Mouse (Mus musculus): ENCODE results near the gene Olfr1179.
"Not testable (repeated sequence)": the region's sequence is repeated elsewhere in the genome, so short reads cannot be mapped to it uniquely, and the experiment has no call there.

Olfr1179 gene

DNA sequence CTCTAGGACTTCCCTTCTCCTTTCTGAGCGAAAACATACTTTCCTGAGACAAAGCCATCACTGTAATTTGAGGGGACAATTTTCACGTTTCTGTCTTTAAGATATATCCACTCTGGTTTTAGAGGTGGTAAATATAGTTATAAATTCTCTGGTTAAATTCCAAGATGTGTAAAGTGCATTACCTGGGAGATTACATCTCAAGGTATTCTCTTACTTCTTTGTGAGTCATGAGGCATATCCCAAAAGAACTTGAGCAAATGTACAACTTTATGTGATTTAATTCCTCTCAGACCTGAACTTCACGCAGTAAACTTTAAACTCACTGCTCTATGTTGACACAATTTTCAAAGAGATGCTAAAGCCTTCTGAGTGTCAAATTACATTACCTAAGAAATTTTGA, at the start of gene Olfr1179:
Gene Olfr1179 (minus strand): TSS at position 101 of the 400 bp plus-strand sequence.
- DNase-seq, result no peak

DNA sequence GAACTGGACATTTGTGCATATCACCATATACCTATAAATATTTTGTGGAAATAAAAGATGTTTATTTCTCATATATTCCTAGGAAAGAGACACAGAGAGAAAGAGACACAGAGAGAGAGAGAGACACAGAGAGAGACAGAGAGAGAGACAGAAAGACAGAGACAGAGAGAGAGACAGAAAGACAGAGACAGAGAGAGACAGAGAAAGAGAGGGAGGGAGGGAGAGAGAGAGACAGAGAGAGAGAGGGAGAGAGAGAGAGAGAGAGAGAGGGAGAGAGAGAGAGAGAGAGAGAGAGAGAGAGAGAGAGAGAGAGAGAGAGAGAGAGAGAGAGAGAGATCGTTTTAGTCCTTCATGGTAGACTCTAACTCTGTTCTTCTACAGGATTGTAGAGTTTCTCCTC, 48.3 kb upstream of the Olfr1179 start, which contains the start of gene Olfr1183:
Gene Olfr1183 (plus strand): TSS at position 301 of the 400 bp plus-strand sequence.
- not testable (repeated sequence) for DNase-seq

DNA sequence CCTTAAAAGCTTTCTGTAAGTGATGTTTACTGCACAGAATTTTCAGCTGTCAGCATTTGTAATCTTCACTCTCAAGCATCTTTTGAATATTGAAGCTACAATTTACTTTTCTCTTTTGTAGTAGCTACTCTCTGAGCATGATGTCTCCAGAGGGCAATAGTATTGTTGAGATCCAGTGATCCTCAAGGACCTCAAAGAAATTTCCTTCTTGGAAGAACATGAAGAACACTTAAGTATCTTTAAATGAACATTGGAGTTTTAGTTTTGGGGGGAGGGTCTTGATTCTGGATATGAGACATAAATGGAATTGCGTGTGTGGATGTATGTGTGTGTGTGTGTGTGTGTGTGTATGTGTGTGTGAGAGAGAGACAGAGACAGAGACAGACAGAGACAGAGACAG, 42.8 kb upstream of the Olfr1179 start, which contains the start of gene Gm13757:
Gene Gm13757 (minus strand): TSS at position 101 of the 400 bp plus-strand sequence.
- DNase-seq, result no peak

DNA sequence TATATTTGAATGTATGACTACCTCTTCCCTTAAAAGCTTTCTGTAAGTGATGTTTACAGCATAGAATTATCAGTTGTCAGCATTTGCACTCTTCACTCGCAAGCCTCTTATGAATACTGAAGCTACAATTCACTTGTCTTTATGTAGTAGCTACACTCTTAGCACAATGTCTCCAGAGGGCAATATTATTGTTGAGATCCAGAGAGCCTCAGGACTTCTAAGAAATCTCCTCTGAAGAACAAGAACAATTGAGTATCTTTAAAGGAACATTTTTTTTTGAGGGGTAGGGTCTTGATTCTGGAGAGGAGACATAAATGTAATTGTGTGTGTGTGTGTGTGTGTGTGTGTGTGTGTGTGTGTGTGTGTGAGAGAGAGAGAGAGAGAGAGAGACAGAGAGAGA, 19.8 kb upstream of the Olfr1179 start, which contains the start of gene Olfr1181:
Gene Olfr1181 (minus strand): TSS at position 101 of the 400 bp plus-strand sequence.
- no peak for DNase-seq

DNA sequence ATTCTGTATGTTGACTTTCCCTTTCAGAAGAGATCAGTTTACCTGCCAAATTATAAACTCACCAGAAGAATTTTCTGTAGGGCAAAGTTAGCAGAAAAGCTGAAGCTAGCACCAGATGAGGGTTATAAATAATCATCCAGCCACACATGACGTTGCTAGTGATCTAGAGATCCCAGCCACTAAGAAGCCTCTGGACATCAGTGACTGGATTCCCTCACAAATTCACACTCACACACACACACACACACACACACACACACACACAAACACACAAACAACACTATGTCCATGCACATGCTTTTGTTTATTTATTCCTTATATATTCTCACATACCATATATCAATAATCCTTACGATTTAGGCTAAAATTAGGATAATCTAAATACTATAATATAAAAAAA, 12.8 kb upstream of the Olfr1179 start, which contains the start of gene Olfr1180:
Gene Olfr1180 (minus strand): TSS at position 101 of the 400 bp plus-strand sequence.
- DNase-seq, result no peak

DNA sequence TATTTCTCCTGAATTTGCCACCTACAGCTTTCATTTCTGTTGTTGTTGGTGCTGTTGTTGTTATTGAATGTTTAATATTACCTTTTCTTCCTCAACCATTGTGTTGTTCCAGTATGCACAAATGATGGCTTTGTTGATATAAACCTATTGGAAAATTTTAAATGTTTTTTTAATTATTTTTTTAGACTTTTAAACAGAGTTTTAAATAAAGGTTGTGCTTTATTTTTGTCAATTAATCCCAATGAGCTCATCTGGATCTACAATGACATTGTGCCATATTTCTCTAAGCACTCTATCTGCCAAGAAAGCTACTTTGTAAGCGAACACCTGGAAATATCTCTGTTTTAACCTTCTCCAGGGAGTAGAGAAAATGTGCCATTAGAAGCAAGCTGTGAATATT, 19.5 kb downstream of the Olfr1179 start, which contains the start of gene Olfr1178:
Gene Olfr1178 (plus strand): TSS at position 301 of the 400 bp plus-strand sequence.
- no peak for DNase-seq

DNA sequence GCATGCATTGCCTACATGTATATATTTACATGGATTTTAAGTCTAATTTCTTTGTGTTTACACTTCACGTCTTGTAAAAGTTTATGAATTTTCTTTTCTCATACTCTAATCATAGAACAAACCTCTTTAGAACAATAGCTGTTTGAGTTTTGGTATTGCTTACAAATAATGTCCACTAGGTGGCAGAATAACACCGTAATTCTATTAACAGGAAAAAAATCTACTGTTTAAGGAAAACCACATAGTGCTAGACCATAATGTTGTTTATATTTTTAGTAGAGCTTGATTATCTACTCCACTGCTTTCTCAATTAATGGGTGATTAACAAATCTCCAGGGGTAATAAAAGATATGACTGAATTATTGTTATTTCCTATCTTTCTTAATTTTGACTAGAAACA, 49.9 kb downstream of the Olfr1179 start:
- no peak for DNase-seq
